In the genomic region with DNA sequence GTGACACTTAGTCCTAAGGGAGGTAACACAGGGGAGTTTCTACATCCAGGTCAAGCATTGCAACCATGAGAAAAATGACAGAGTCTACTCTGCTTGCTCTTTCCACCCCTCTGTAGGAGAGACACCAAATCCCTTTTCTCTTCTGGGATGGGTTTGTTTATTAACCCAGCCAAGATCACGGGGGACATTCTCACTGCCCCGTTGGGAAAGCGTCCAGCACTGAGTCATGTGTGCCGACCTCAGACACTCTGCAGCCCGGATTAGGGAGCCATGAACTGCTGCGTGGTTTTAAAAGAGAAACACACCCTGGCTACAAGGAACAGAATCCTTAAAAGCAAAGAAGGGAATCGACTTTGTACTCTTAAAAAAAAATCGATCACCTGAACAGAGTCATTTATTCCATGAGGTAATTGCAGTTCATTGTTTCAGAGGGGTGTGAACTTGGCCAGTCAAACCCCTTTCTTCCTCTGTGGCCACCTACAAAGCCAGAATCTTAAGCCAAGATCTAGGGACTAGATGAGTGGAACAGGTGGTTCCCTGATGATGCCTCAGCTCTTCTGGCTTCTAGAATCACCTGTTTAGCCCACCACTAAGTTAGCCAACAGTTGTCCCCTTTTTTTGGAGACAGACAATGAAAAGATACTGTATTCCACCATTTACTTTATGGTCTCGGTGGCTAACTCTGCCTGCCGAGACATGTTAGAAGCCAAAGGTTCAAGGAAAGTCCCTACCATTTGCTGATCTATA, we compare ENCODE assay signal across 11 mouse cellular contexts.
DNase-seq lines count a peak whose midpoint lies in the region; ATAC-seq and TF ChIP-seq lines count a peak whose summit lies in the region.
"Had no signal": no experiment of that assay in that cellular context is flagged by ENCODE, and none has a peak within 500 bp of the region (broad histone marks: within the 10 kb centered on the region; RNA-seq: fewer than 3 reads in every experiment).

No protein-coding gene starts in this region.

- peaks cover 14% of the 10 kb centered on the region for H3K4me1 ChIP-seq in liver, embryonic 12.5 days
- H3K4me1 ChIP-seq in liver, embryonic 11.5 days (replicated peaks; ENCODE audit: control insufficient read depth, insufficient read depth, low read length), result no peaks in the 10 kb centered on the region
- H3K4me1 ChIP-seq in stomach, embryonic 16.5 days (ENCODE audit: control insufficient read depth, insufficient read depth, low read length), result peaks cover 3% of the 10 kb centered on the region; the same call in 1 of the 2 replicates
- H3K4me1 ChIP-seq in limb, embryonic 10.5 days, result peaks cover 17% of the 10 kb centered on the region
- no peaks in the 10 kb centered on the region for H3K4me1 ChIP-seq in hindbrain, embryonic 14.5 days (replicated peaks; ENCODE audit: control insufficient read depth, insufficient read depth, low read length)
- H3K4me1 ChIP-seq in midbrain, embryonic 16.5 days (ENCODE audit: control insufficient read depth, insufficient read depth, low read length), result no peaks in the 10 kb centered on the region
- H3K4me1 ChIP-seq: hindbrain, embryonic 13.5 days; midbrain, embryonic 13.5 days had no signal

- TF ChIP-seq CTCF in gastrocnemius, adult 2 months (IDR thresholded peaks at IDR 0.05), result no peak

- DNase-seq in liver, embryonic 11.5 days (ENCODE audit: low spot score), result no peak
- peak; percentile 82 for DNase-seq in gastrocnemius, adult 2 months
- DNase-seq in kidney, adult 9 months, result peak; percentile 94
- DNase-seq in limb, embryonic 10.5 days (ENCODE audit: low spot score), result no peak
- DNase-seq in hindbrain, embryonic 14.5 days (ENCODE audit: low spot score), result no peak
- DNase-seq: thymus, postnatal 14 days had no signal

- ATAC-seq in liver, embryonic 12.5 days, result peak; percentile 34; the same call in 1 of the 2 replicates
- ATAC-seq in liver, embryonic 11.5 days (replicated peaks; ENCODE audit: low FRiP score), result no peak
- 0 out of 2 replicates have a peak, but pooled peaks have one; percentile 25 for ATAC-seq in stomach, embryonic 16.5 days (ENCODE audit: insufficient read depth, low FRiP score)
- no peak for ATAC-seq in hindbrain, embryonic 14.5 days (ENCODE audit: low FRiP score)
- ATAC-seq in midbrain, embryonic 16.5 days, result no peak
- ATAC-seq: midbrain, embryonic 13.5 days had no signal

- no peak overlapping the region for H3K9ac ChIP-seq in liver, embryonic 12.5 days
- H3K9ac ChIP-seq in liver, embryonic 11.5 days (ENCODE audit: low read depth, low read length), result no peak overlapping the region
- H3K9ac ChIP-seq in stomach, embryonic 16.5 days (ENCODE audit: low read length), result no peak overlapping the region
- no peak overlapping the region for H3K9ac ChIP-seq in hindbrain, embryonic 14.5 days
- no peak overlapping the region for H3K9ac ChIP-seq in midbrain, embryonic 16.5 days (ENCODE audit: low read depth, low read length)
- H3K9ac ChIP-seq: hindbrain, embryonic 13.5 days; midbrain, embryonic 13.5 days had no signal

- no peak overlapping the region for H3K27ac ChIP-seq in liver, embryonic 12.5 days
- H3K27ac ChIP-seq in liver, embryonic 11.5 days (ENCODE audit: low read depth, low read length), result no peak overlapping the region
- peak overlapping the region; percentile 79 for H3K27ac ChIP-seq in gastrocnemius, adult 2 months
- H3K27ac ChIP-seq in stomach, embryonic 16.5 days (ENCODE audit: low read length), result 0 out of 2 replicates have a peak overlapping the region, but pooled peaks have one; percentile 23
- no peak overlapping the region for H3K27ac ChIP-seq in limb, embryonic 10.5 days
- no peak overlapping the region for H3K27ac ChIP-seq in hindbrain, embryonic 14.5 days
- H3K27ac ChIP-seq in midbrain, embryonic 16.5 days (ENCODE audit: low read length), result no peak overlapping the region
- H3K27ac ChIP-seq: hindbrain, embryonic 13.5 days; midbrain, embryonic 13.5 days had no signal

- no peaks in the 10 kb centered on the region for H3K36me3 ChIP-seq in liver, embryonic 12.5 days
- no peaks in the 10 kb centered on the region for H3K36me3 ChIP-seq in liver, embryonic 11.5 days (ENCODE audit: control insufficient read depth, insufficient read depth, low read length)
- H3K36me3 ChIP-seq in stomach, embryonic 16.5 days (ENCODE audit: control insufficient read depth, insufficient read depth, low read length), result no peaks in the 10 kb centered on the region
- H3K36me3 ChIP-seq in limb, embryonic 10.5 days, result no peaks in the 10 kb centered on the region
- peaks cover 45% of the 10 kb centered on the region for H3K36me3 ChIP-seq in hindbrain, embryonic 14.5 days (replicated peaks; ENCODE audit: control insufficient read depth, insufficient read depth)
- H3K36me3 ChIP-seq in midbrain, embryonic 16.5 days (ENCODE audit: control insufficient read depth, insufficient read depth, low read length), result no peaks in the 10 kb centered on the region

- intact Hi-C loops in gastrocnemius, adult 2 months (cut with DNase I), result loop anchor here (10.0 kb wide), 1 partner anchor 48 kb away; no protein-coding TSS in a partner anchor

- no peaks in the 10 kb centered on the region for H3K9me3 ChIP-seq in liver, embryonic 12.5 days (replicated peaks)
- no peaks in the 10 kb centered on the region for H3K9me3 ChIP-seq in liver, embryonic 11.5 days (ENCODE audit: control insufficient read depth, low read length)
- H3K9me3 ChIP-seq in stomach, embryonic 16.5 days (replicated peaks; ENCODE audit: control insufficient read depth, low read length), result no peaks in the 10 kb centered on the region
- H3K9me3 ChIP-seq in limb, embryonic 10.5 days (replicated peaks), result no peaks in the 10 kb centered on the region
- H3K9me3 ChIP-seq in hindbrain, embryonic 14.5 days (ENCODE audit: control insufficient read depth, low read length), result no peaks in the 10 kb centered on the region
- H3K9me3 ChIP-seq in midbrain, embryonic 16.5 days (replicated peaks; ENCODE audit: control insufficient read depth, low read length, poor library complexity, severe bottlenecking), result no peaks in the 10 kb centered on the region
- H3K9me3 ChIP-seq: hindbrain, embryonic 13.5 days; midbrain, embryonic 13.5 days had no signal

- H3K4me2 ChIP-seq in liver, embryonic 12.5 days, result no peak overlapping the region
- no peak overlapping the region for H3K4me2 ChIP-seq in liver, embryonic 11.5 days
- H3K4me2 ChIP-seq in stomach, embryonic 16.5 days (ENCODE audit: low read depth, low read length), result no peak overlapping the region
- no peak overlapping the region for H3K4me2 ChIP-seq in hindbrain, embryonic 14.5 days (replicated peaks)
- H3K4me2 ChIP-seq in midbrain, embryonic 16.5 days (ENCODE audit: low read length), result no peak overlapping the region
- H3K4me2 ChIP-seq: hindbrain, embryonic 13.5 days; midbrain, embryonic 13.5 days had no signal

- WGBS in liver, embryonic 12.5 days (ENCODE audit: insufficient replicate concordance), result 65% methylated on average over 10 of the region's 10 CpGs
- 71% methylated on average over 10 of the region's 10 CpGs for WGBS in liver, embryonic 11.5 days
- 45% methylated on average over 10 of the region's 10 CpGs for WGBS in stomach, embryonic 16.5 days
- 84% methylated on average over 10 of the region's 10 CpGs for WGBS in limb, embryonic 10.5 days
- WGBS in hindbrain, embryonic 14.5 days, result 87% methylated on average over 10 of the region's 10 CpGs
- WGBS in midbrain, embryonic 16.5 days, result 82% methylated on average over 10 of the region's 10 CpGs

- H3K27me3 ChIP-seq in liver, embryonic 12.5 days (replicated peaks), result peaks cover 16% of the 10 kb centered on the region; the same call in 1 of the 2 replicates
- H3K27me3 ChIP-seq in liver, embryonic 11.5 days (replicated peaks; ENCODE audit: control insufficient read depth, insufficient read depth, low read length), result no peaks in the 10 kb centered on the region
- no peaks in the 10 kb centered on the region for H3K27me3 ChIP-seq in stomach, embryonic 16.5 days (ENCODE audit: control insufficient read depth, insufficient read depth, low read length)
- no peaks in the 10 kb centered on the region for H3K27me3 ChIP-seq in limb, embryonic 10.5 days (ENCODE audit: low read depth, poor library complexity, severe bottlenecking)
- no peaks in the 10 kb centered on the region for H3K27me3 ChIP-seq in hindbrain, embryonic 14.5 days (ENCODE audit: control insufficient read depth, insufficient read depth, low read length)
- H3K27me3 ChIP-seq in midbrain, embryonic 16.5 days (ENCODE audit: control insufficient read depth, insufficient read depth, low read depth, low read length), result no peaks in the 10 kb centered on the region
- H3K27me3 ChIP-seq: hindbrain, embryonic 13.5 days; midbrain, embryonic 13.5 days had no signal

- no peak overlapping the region for H3K4me3 ChIP-seq in liver, embryonic 12.5 days
- H3K4me3 ChIP-seq in liver, embryonic 11.5 days (ENCODE audit: low read depth, low read length), result no peak overlapping the region
- no peak overlapping the region; the same call in 1 of the 2 replicates for H3K4me3 ChIP-seq in gastrocnemius, adult 2 months
- no peak overlapping the region for H3K4me3 ChIP-seq in stomach, embryonic 16.5 days (replicated peaks; ENCODE audit: low read length)
- H3K4me3 ChIP-seq in limb, embryonic 10.5 days, result no peak overlapping the region
- H3K4me3 ChIP-seq in hindbrain, embryonic 14.5 days (replicated peaks; ENCODE audit: low read length), result no peak overlapping the region
- no peak overlapping the region for H3K4me3 ChIP-seq in midbrain, embryonic 16.5 days (ENCODE audit: low read depth, low read length)
- H3K4me3 ChIP-seq: hindbrain, embryonic 13.5 days; midbrain, embryonic 13.5 days had no signal

Comparison
In these comparisons a context has a peak if more than half of its experiments do, and no peak if none do; other contexts are left out.
1. ATAC-seq: peak in liver, embryonic 12.5 days (single experiment) and stomach, embryonic 16.5 days (single experiment); none in liver, embryonic 11.5 days (single experiment), hindbrain, embryonic 14.5 days (single experiment) and midbrain, embryonic 16.5 days (single experiment).
2. H3K27ac ChIP-seq: peak in gastrocnemius, adult 2 months (single experiment) and stomach, embryonic 16.5 days (single experiment); none in liver, embryonic 12.5 days (single experiment), liver, embryonic 11.5 days (single experiment), limb, embryonic 10.5 days (single experiment), hindbrain, embryonic 14.5 days (single experiment) and midbrain, embryonic 16.5 days (single experiment).
3. DNase-seq: peak in gastrocnemius, adult 2 months (single experiment) and kidney, adult 9 months (single experiment); none in liver, embryonic 11.5 days (single experiment), limb, embryonic 10.5 days (single experiment) and hindbrain, embryonic 14.5 days (single experiment).